Mouse (Mus musculus) liver, embryonic 14.5 days (tissue): ENCODE measurements around the gene Setmar.

ENCODE experiments used
- CTCF ChIP-seq: IDR thresholded peaks from 2 replicates; pipeline ENCODE4 v1.5.1; 2016; ENCODE audit warnings: antibody characterized with exemption, low read depth, control low read depth
- EP300 ChIP-seq: IDR thresholded peaks from 2 replicates; pipeline ENCODE4 v1.6.1; 2016; ENCODE audit warnings: antibody characterized with exemption, low read depth

DNA sequence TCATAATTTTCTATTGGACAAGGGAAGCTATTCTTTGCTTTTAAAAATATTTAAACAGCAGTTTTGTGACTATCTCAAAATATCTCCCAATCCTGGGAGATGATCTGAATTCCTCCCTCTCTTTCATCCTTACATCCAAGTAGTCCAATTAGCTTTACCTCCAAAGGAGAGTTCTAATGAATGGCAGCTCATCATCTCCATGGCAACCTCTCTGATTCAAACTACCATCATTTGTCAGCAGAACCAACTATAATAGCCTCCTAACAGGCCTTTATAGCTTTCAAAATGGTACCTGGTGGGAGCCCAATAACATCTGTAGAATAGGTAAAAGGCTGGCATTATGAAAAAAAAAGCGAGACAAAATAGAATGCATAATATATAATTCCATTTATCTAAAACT lies 60.6 kb downstream of the Setmar start:
- TF ChIP-seq CTCF (no peak), EP300 (no peak)
